Mouse (Mus musculus): ENCODE results near the gene Nup133. TPM values are rescaled to one million over a fixed set of nuclear protein-coding genes. Genes with fewer than 3 reads are reported as not detected.

The Nup133 gene
- 4.2 TPM for polyA plus RNA-seq (2014; fragmentation: Illumina TruSeq; extraction: RNeasy Lipid Tissue Mini Kit (QIAGEN cat#74804); ENCODE audit: low read depth, low replicate concordance)

GRCm38 (mm10) chr8:123948942-123949685 lies at the start of gene Nup133:
TSS of gene Nup133 (minus strand) at chr8:123949265.

DNA sequence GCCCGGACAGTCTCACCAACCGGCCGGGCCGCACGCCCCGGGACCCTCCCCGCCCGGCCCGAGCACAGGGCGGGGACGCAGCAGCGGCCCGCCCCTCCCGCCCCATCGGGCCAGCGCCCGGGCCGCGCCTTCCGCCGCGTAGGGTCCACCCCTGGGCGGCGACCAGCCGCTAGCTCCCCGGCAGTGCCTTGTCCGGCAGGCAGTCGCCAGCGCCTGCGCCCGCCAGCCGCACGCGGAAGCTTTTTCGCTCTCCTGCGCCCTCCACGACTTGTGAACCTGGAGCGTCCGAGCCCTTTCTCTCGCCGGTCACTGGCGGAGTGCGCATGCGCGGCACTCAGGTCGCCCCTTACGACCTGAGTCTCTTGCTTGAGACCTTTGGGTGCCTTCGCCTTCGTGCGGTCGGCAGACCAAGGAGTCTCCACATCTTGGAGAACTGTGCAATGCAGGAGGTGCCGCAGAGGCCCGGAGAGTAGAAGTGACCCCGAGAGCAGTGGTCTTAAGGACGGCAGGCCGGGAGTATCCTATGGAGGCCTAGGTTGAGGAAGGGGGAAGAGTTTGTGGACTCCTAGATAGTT lies 33.8 kb upstream of the Nup133 start, which contains the start of gene Abcb10:
TSS of gene Abcb10 (minus strand) at position 297 of the 575 bp plus-strand sequence.

DNA sequence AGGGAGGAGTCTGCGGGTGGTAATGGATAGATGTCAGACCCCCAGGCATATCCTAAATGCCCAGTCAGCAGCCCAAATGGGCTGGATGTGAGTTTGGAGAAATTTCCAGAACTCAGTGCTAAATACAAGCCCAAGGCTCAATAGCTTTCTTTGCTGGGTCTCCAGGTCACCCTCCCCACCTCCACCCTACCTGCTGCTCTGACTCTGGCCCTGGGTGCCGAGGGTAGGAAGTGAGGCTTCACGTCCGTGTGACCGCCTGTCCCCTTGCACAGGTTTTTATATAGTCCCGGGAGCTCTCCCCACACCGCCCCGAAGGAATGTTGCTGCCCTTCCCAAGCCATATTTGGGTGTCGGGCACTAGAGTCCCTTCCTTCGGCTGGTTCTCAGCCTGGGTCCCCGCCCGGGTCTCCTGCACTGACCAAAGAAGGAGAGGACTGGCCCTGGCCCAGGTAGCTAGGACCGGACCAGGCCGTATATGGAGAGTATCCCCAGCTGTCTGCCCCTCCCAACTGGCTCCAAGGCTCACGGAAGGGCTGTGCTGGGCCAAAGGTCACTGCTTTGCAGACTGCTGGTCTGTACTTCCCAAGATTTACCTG lies 54.5 kb downstream of the Nup133 start, which contains the start of gene Acta1:
TSS of gene Acta1 (minus strand) at position 250 of the 596 bp plus-strand sequence.

DNA sequence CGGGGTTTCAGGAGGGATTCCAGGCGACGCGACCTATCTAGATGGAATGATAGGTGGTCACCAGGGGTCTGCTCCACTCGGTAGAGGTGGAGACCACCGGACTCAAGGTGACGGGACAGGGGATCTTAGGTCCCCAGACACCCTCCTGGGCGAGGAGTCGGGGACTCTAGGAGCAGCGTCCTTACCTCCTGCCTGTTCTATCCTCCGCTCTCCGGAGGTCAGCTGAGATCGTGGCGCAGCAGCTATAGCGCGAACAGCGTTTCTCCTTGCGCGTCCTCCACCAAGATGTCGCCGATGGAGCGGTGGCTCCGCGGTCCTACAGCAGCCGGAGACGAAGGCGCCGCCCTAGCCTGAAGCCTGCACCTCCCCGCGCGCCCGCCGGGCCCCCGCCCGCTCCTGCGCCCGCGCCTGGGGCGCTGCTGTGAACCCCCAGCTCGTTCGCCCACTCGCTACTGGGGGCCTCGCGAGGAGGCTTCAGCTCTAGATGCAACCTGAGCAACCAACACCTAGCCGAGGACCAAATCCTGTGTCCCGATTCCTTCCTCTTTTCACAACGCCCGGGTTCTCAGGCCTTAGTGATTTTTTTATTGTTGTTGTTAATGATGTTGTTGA lies 89.3 kb downstream of the Nup133 start, which contains the start of gene Ccsap:
TSS of gene Ccsap (minus strand) at position 562 of the 612 bp plus-strand sequence.

Other genes with a start within 250 kb of the Nup133 start
- gene Rab4a, start 143.3 kb downstream of the Nup133 start, polyA plus RNA-seq (2014; fragmentation: Illumina TruSeq; extraction: RNeasy Lipid Tissue Mini Kit (QIAGEN cat#74804); ENCODE audit: low read depth, low replicate concordance), result 16.3 TPM
- 0.63 TPM for gene Ccsap, start 89.1 kb downstream of the Nup133 start, polyA plus RNA-seq (2014; fragmentation: Illumina TruSeq; extraction: RNeasy Lipid Tissue Mini Kit (QIAGEN cat#74804); ENCODE audit: low read depth, low replicate concordance)
- not detected for gene Acta1, start 54.5 kb downstream of the Nup133 start, polyA plus RNA-seq (2014; fragmentation: Illumina TruSeq; extraction: RNeasy Lipid Tissue Mini Kit (QIAGEN cat#74804); ENCODE audit: low read depth, low replicate concordance)
- gene Abcb10, start 33.9 kb upstream of the Nup133 start, polyA plus RNA-seq (2014; fragmentation: Illumina TruSeq; extraction: RNeasy Lipid Tissue Mini Kit (QIAGEN cat#74804); ENCODE audit: low read depth, low replicate concordance), result 9.9 TPM
- 9.5 TPM for gene Taf5l, start 72.1 kb upstream of the Nup133 start, polyA plus RNA-seq (2014; fragmentation: Illumina TruSeq; extraction: RNeasy Lipid Tissue Mini Kit (QIAGEN cat#74804); ENCODE audit: low read depth, low replicate concordance)
- 4.8 TPM for gene Urb2, start 72.2 kb upstream of the Nup133 start, polyA plus RNA-seq (2014; fragmentation: Illumina TruSeq; extraction: RNeasy Lipid Tissue Mini Kit (QIAGEN cat#74804); ENCODE audit: low read depth, low replicate concordance)

All from sigmoid colon, adult 10 weeks (tissue).